Mouse (Mus musculus) megakaryocyte progenitor cell, adult 5-6 weeks (primary cell): ENCODE measurements around the gene Xab2. TPM values are rescaled to one million over a fixed set of nuclear protein-coding genes. Genes with fewer than 3 reads are reported as not detected.

Experiments
- ATAC-seq: replicated peaks from 2 replicates; pipeline ENCODE4 v1.8.0; 2016; ENCODE audit warnings: mild to moderate bottlenecking, moderate TSS enrichment, inconsistent platforms; ENCODE audit not compliant: poor library complexity
- total RNA-seq, 2 experiments: library from RNA; stranded (forward) in 1 of 2; stranded (reverse) in 1 of 2; fragments of 157-497, 149-512 nt in 1 of 2; fragments of 200-1000 nt in 1 of 2; gene quantifications; 2 replicates each; pipeline versions ENCODE4 v1.2.3 to v1.2.4; 2015 to 2017

Gene Xab2
- total RNA-seq, 2 experiments from 2014 or later = 16.5 to 56.5 TPM

GRCm38 (mm10) chr8:3567641-3568371, 53.3 kb downstream of the Xab2 start, which contains the start of gene C330021F23Rik:
Gene C330021F23Rik, plus strand, starts transcription at chr8:3567990.
- no peak for ATAC-seq

Other genes starting within 250 kb of the Xab2 start
- gene Arhgef18, start 228.3 kb downstream of the Xab2 start, total RNA-seq (2015) = 22.6 and 28.9 TPM in 2 replicates
- gene Arhgef18, start 228.3 kb downstream of the Xab2 start, total RNA-seq (2017) = 22.9 and 25.5 TPM in 2 replicates
- gene Pex11g, start 153.6 kb downstream of the Xab2 start, total RNA-seq (2015) = 0.83 and 2.5 TPM in 2 replicates
- 0.79 and 3.8 TPM in 2 replicates for gene Pex11g, start 153.6 kb downstream of the Xab2 start, total RNA-seq (2017)
- gene Tex45, start 150.5 kb downstream of the Xab2 start, total RNA-seq (2015) = 0.17 TPM in 1 of 2 replicates, not detected in the other
- 0.21 TPM in 1 of 2 replicates, not detected in the other for gene Tex45, start 150.5 kb downstream of the Xab2 start, total RNA-seq (2017)
- gene Zfp358, start 128.2 kb downstream of the Xab2 start, total RNA-seq (2015) = 9.3 and 12.3 TPM in 2 replicates
- 4.6 and 7.0 TPM in 2 replicates for gene Zfp358, start 128.2 kb downstream of the Xab2 start, total RNA-seq (2017)
- gene Mcoln1, start 120.9 kb downstream of the Xab2 start, total RNA-seq (2015) = 13.6 and 20.5 TPM in 2 replicates
- gene Mcoln1, start 120.9 kb downstream of the Xab2 start, total RNA-seq (2017) = 20.1 and 23.0 TPM in 2 replicates
- gene Pnpla6, start 105.9 kb downstream of the Xab2 start, total RNA-seq (2015) = 13.8 and 16.8 TPM in 2 replicates
- gene Pnpla6, start 105.9 kb downstream of the Xab2 start, total RNA-seq (2017) = 14.0 and 17.7 TPM in 2 replicates
- 1.0 TPM in 1 of 2 replicates, not detected in the other for gene C330021F23Rik, start 53.3 kb downstream of the Xab2 start, total RNA-seq (2015)
- not detected in 2 replicates for gene C330021F23Rik, start 53.3 kb downstream of the Xab2 start, total RNA-seq (2017)
- 0.32 and 0.37 TPM in 2 replicates for gene Camsap3, start 34.0 kb downstream of the Xab2 start, total RNA-seq (2015)
- 0.21 and 0.27 TPM in 2 replicates for gene Camsap3, start 34.0 kb downstream of the Xab2 start, total RNA-seq (2017)
- gene Pet100, start 232 bp upstream of the Xab2 start, total RNA-seq (2015) = 131 and 181 TPM in 2 replicates
- gene Pet100, start 232 bp upstream of the Xab2 start, total RNA-seq (2017) = 255 and 285 TPM in 2 replicates
- not detected in 2 replicates for gene Pcp2, start 4.2 kb upstream of the Xab2 start, total RNA-seq (2015)
- not detected in 2 replicates for gene Pcp2, start 4.2 kb upstream of the Xab2 start, total RNA-seq (2017)
- 113 and 143 TPM in 2 replicates for gene Stxbp2, start 9.6 kb upstream of the Xab2 start, total RNA-seq (2015)
- gene Stxbp2, start 9.6 kb upstream of the Xab2 start, total RNA-seq (2017) = 93.7 and 166 TPM in 2 replicates
- gene Retn, start 34.5 kb upstream of the Xab2 start, total RNA-seq (2015) = 0.56 TPM in 1 of 2 replicates, not detected in the other
- gene Retn, start 34.5 kb upstream of the Xab2 start, total RNA-seq (2017) = not detected in 2 replicates
- gene Mcemp1, start 44.4 kb upstream of the Xab2 start, total RNA-seq (2015) = 21.5 and 30.3 TPM in 2 replicates
- 16.0 TPM in 2 replicates for gene Mcemp1, start 44.4 kb upstream of the Xab2 start, total RNA-seq (2017)
- 22.6 and 25.4 TPM in 2 replicates for gene Fcor, start 51.0 kb upstream of the Xab2 start, total RNA-seq (2015)
- gene Fcor, start 51.0 kb upstream of the Xab2 start, total RNA-seq (2017) = 10.5 and 15.2 TPM in 2 replicates
- gene Trappc5, start 55.0 kb upstream of the Xab2 start, total RNA-seq (2015) = 19.6 and 22.8 TPM in 2 replicates
- gene Trappc5, start 55.0 kb upstream of the Xab2 start, total RNA-seq (2017) = 37.7 and 38.5 TPM in 2 replicates
- gene Fcer2a, start 72.9 kb upstream of the Xab2 start, total RNA-seq (2015) = not detected in 2 replicates
- not detected in 2 replicates for gene Fcer2a, start 72.9 kb upstream of the Xab2 start, total RNA-seq (2017)
- not detected in 2 replicates for gene Clec4g, start 99.3 kb upstream of the Xab2 start, total RNA-seq (2015)
- not detected in 2 replicates for gene Clec4g, start 99.3 kb upstream of the Xab2 start, total RNA-seq (2017)
- gene Cd209a, start 127.7 kb upstream of the Xab2 start, total RNA-seq (2015) = 0.35 and 2.1 TPM in 2 replicates
- gene Cd209a, start 127.7 kb upstream of the Xab2 start, total RNA-seq (2017) = 0.37 and 0.84 TPM in 2 replicates
- gene Cd209e, start 233.0 kb upstream of the Xab2 start, total RNA-seq (2015) = not detected in 2 replicates
- not detected in 2 replicates for gene Cd209e, start 233.0 kb upstream of the Xab2 start, total RNA-seq (2017)